9 mouse cellular contexts compared by ENCODE assay signal in genomic region chr19:21897122-21897827, GRCm38 (mm10).
DNase-seq lines count a peak whose midpoint lies in the region; ATAC-seq lines count a peak whose summit lies in the region.
"Had no signal": no experiment of that assay in that cellular context is flagged by ENCODE, and none has a peak within 500 bp of the region (broad histone marks: within the 10 kb centered on the region; RNA-seq: fewer than 3 reads in every experiment).

No protein-coding gene starts in this region.

- no peaks in the 10 kb centered on the region for H3K4me1 ChIP-seq in liver, embryonic 15.5 days (replicated peaks)

- DNase-seq in 3134 (ENCODE audit: extremely low read depth, insufficient read length, low spot score) (peak; percentile 46), NIH3T3 (ENCODE audit: low read depth) (peak; percentile 40)
- peak; percentile 33 to 58 for DNase-seq in heart, postnatal 14 days
- no peak for DNase-seq in frontal cortex, postnatal 36 days (ENCODE audit: low spot score in 2 of 2)
- DNase-seq in thymus, postnatal 10 days (ENCODE audit: low spot score in 2 of 2), result no peak
- DNase-seq in embryo, embryonic 11 days, result no peak
- no peak for DNase-seq in cerebellum, postnatal 4 days (ENCODE audit: low spot score in 2 of 2)

- intact Hi-C loops in heart, postnatal 14 days (cut with DNase I), result no loop called here

- no peaks in the 10 kb centered on the region for H3K36me3 ChIP-seq in liver, embryonic 15.5 days (replicated peaks)

- H3K27ac ChIP-seq in liver, embryonic 15.5 days (replicated peaks), result no peak overlapping the region

- no peak overlapping the region for H3K4me3 ChIP-seq in liver, embryonic 15.5 days (replicated peaks)

- no peak overlapping the region for H3K4me2 ChIP-seq in liver, embryonic 15.5 days

- no peaks in the 10 kb centered on the region for H3K9me3 ChIP-seq in liver, embryonic 15.5 days (replicated peaks)

- WGBS in liver, embryonic 15.5 days (ENCODE audit: insufficient replicate concordance), result 5% methylated on average over 7 of the region's 7 CpGs

- peak; percentile 34; the same call in 1 of the 2 replicates for ATAC-seq in liver, embryonic 15.5 days (ENCODE audit: insufficient read depth)
- ATAC-seq: intestine, postnatal 0 days had no signal

- H3K9ac ChIP-seq in liver, embryonic 15.5 days, result no peak overlapping the region

- H3K27me3 ChIP-seq in liver, embryonic 15.5 days, result no peaks in the 10 kb centered on the region

Comparison
In these comparisons a context has a peak if more than half of its experiments do, and no peak if none do; other contexts are left out.
1. DNase-seq: peak in 3134 (single experiment), NIH3T3 (single experiment) and heart, postnatal 14 days (2 of 2); none in frontal cortex, postnatal 36 days (0 of 2), thymus, postnatal 10 days (0 of 2), embryo, embryonic 11 days (single experiment) and cerebellum, postnatal 4 days (0 of 2).